Mouse (Mus musculus): ENCODE measurements around the gene Farsb. TPM values are rescaled to one million over a fixed set of nuclear protein-coding genes. Genes with fewer than 3 reads are reported as not detected.

The Farsb gene
- 137 and 138 TPM in 2 replicates for polyA plus RNA-seq (2015; fragmentation: Nextera tagmentation; extraction: Ambion mirVana)

- H3K4me3 ChIP-seq = peak within 1 kb of the TSS; percentile 97
- H3K9me3 ChIP-seq = no peaks in the 10 kb centered on the region
- H3K36me3 ChIP-seq = peaks cover 4% of the 10 kb centered on the region; the same call in 1 of the 2 replicates
- WGBS = under 1% methylated on average over 31 of the region's 31 CpGs
- no peak within 1 kb of the TSS for H3K27ac ChIP-seq
- peak within 1 kb of the TSS; percentile 93 for H3K4me2 ChIP-seq (replicated peaks)
- H3K9ac ChIP-seq = peak within 1 kb of the TSS; percentile 90
- peak; percentile 97 for ATAC-seq (ENCODE audit: low FRiP score, low read depth)
- peaks cover 23% of the 10 kb centered on the region for H3K4me1 ChIP-seq
- H3K27me3 ChIP-seq = no peaks in the 10 kb centered on the region
Measured at GRCm38 (mm10) chr1:78488752-78489492, at the start of gene Farsb. Farsb (minus strand) TSS chr1:78488897.

- peaks cover 24% of the 10 kb centered on the region for H3K4me1 ChIP-seq
- H3K4me2 ChIP-seq (replicated peaks) = peak overlapping the region; percentile 60; the same call in 1 of the 2 replicates
- H3K9ac ChIP-seq = no peak overlapping the region
- no peaks in the 10 kb centered on the region for H3K9me3 ChIP-seq
- H3K4me3 ChIP-seq = no peak overlapping the region
- H3K27me3 ChIP-seq = no peaks in the 10 kb centered on the region
- 61% methylated on average over 5 of the region's 5 CpGs for WGBS
- no peaks in the 10 kb centered on the region for H3K36me3 ChIP-seq
- ATAC-seq (ENCODE audit: low FRiP score, low read depth) = no peak
- no peak overlapping the region for H3K27ac ChIP-seq
Measured at GRCm38 (mm10) chr1:78538396-78538795, 49.7 kb upstream of the Farsb start.

- Histone ChIP-seq H3K36me3 (no peaks in the 10 kb centered on the region), H3K4me2 (replicated peaks) (peak overlapping the region; percentile 60), H3K27me3 (no peaks in the 10 kb centered on the region), H3K9me3 (no peaks in the 10 kb centered on the region), H3K9ac (0 out of 2 replicates have a peak overlapping the region, but pooled peaks have one; percentile 48), H3K4me3 (peak overlapping the region; percentile 27), H3K27ac (no peak overlapping the region), H3K4me1 (peaks cover 24% of the 10 kb centered on the region)
- 32% methylated on average over 16 of the region's 16 CpGs for WGBS
- ATAC-seq (ENCODE audit: low FRiP score, low read depth) = peak; percentile 72
Measured at GRCm38 (mm10) chr1:78537494-78538010, 48.9 kb upstream of the Farsb start.

GRCm38 (mm10) chr1:78536310-78537164 is 47.8 kb upstream of the Farsb start:
- peak overlapping the region; percentile 60 for H3K4me2 ChIP-seq (replicated peaks)
- WGBS = 31% methylated on average over 19 of the region's 19 CpGs
- no peaks in the 10 kb centered on the region for H3K27me3 ChIP-seq
- H3K4me3 ChIP-seq = no peak overlapping the region
- H3K36me3 ChIP-seq = no peaks in the 10 kb centered on the region
- H3K9me3 ChIP-seq = no peaks in the 10 kb centered on the region
- no peak overlapping the region for H3K27ac ChIP-seq
- H3K9ac ChIP-seq = no peak overlapping the region
- no peak; the same call in 1 of the 2 replicates for ATAC-seq (ENCODE audit: low FRiP score, low read depth)
- peaks cover 24% of the 10 kb centered on the region for H3K4me1 ChIP-seq

- 87% methylated on average over 9 of the region's 9 CpGs for WGBS
- Histone ChIP-seq H3K4me1 (peaks cover 18% of the 10 kb centered on the region), H3K27me3 (no peaks in the 10 kb centered on the region), H3K4me3 (no peak overlapping the region), H3K27ac (no peak overlapping the region), H3K4me2 (replicated peaks) (no peak overlapping the region), H3K9me3 (no peaks in the 10 kb centered on the region), H3K9ac (no peak overlapping the region), H3K36me3 (no peaks in the 10 kb centered on the region)
- ATAC-seq (ENCODE audit: low FRiP score, low read depth) = no peak
Measured at GRCm38 (mm10) chr1:78534428-78535150, 45.9 kb upstream of the Farsb start.

GRCm38 (mm10) chr1:78532184-78532800 is 43.6 kb upstream of the Farsb start:
- no peaks in the 10 kb centered on the region for H3K9me3 ChIP-seq
- no peaks in the 10 kb centered on the region for H3K4me1 ChIP-seq
- no peak overlapping the region for H3K9ac ChIP-seq
- no peaks in the 10 kb centered on the region for H3K27me3 ChIP-seq
- no peak overlapping the region for H3K4me3 ChIP-seq
- H3K36me3 ChIP-seq = no peaks in the 10 kb centered on the region
- ATAC-seq (ENCODE audit: low FRiP score, low read depth) = peak; percentile 64; the same call in 1 of the 2 replicates
- no peak overlapping the region for H3K4me2 ChIP-seq (replicated peaks)
- H3K27ac ChIP-seq = no peak overlapping the region
- 81% methylated on average over 15 of the region's 15 CpGs for WGBS

GRCm38 (mm10) chr1:78530500-78531215 is 42.0 kb upstream of the Farsb start:
- Histone ChIP-seq H3K9me3 (no peaks in the 10 kb centered on the region), H3K9ac (no peak overlapping the region), H3K4me1 (no peaks in the 10 kb centered on the region), H3K27me3 (no peaks in the 10 kb centered on the region), H3K4me3 (no peak overlapping the region), H3K27ac (no peak overlapping the region), H3K36me3 (no peaks in the 10 kb centered on the region), H3K4me2 (replicated peaks) (no peak overlapping the region)
- ATAC-seq (ENCODE audit: low FRiP score, low read depth) = no peak
- WGBS = 59% methylated on average over 7 of the region's 7 CpGs

DNA sequence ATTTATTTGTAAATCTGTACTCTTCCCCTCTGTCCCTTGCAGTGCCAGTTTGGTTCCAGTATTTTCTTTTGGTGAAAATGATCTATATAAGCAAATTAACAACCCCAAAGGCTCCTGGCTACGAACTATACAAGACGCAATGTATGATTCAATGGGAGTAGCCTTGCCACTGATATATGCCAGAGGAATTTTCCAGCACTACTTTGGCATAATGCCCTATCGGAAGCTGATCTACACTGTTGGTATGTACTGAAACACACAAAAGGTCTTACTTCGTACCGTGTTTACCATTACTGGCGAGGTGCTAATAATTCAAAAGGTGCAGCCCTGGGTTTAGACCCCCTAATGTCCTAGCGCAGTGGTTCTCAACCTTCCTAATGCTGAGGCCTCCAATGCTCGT is 40.3 kb upstream of the Farsb start:
- ATAC-seq (ENCODE audit: low FRiP score, low read depth) = no peak
- no peak overlapping the region for H3K4me3 ChIP-seq
- no peak overlapping the region for H3K27ac ChIP-seq
- H3K9ac ChIP-seq = no peak overlapping the region
- no peaks in the 10 kb centered on the region for H3K36me3 ChIP-seq
- H3K4me2 ChIP-seq (replicated peaks) = no peak overlapping the region
- H3K4me1 ChIP-seq = no peaks in the 10 kb centered on the region
- no peaks in the 10 kb centered on the region for H3K9me3 ChIP-seq
- WGBS = 88% methylated on average over 8 of the region's 8 CpGs
- no peaks in the 10 kb centered on the region for H3K27me3 ChIP-seq

GRCm38 (mm10) chr1:78528356-78528755 is 39.7 kb upstream of the Farsb start:
- H3K36me3 ChIP-seq = no peaks in the 10 kb centered on the region
- H3K9me3 ChIP-seq = no peaks in the 10 kb centered on the region
- 93% methylated on average over 3 of the region's 3 CpGs for WGBS
- H3K27ac ChIP-seq = no peak overlapping the region
- ATAC-seq (ENCODE audit: low FRiP score, low read depth) = no peak
- no peaks in the 10 kb centered on the region for H3K4me1 ChIP-seq
- H3K4me3 ChIP-seq = no peak overlapping the region
- no peak overlapping the region for H3K9ac ChIP-seq
- no peaks in the 10 kb centered on the region for H3K27me3 ChIP-seq
- no peak overlapping the region for H3K4me2 ChIP-seq (replicated peaks)

GRCm38 (mm10) chr1:78525189-78525886 is 36.6 kb upstream of the Farsb start:
- no peak for ATAC-seq (ENCODE audit: low FRiP score, low read depth)
- 47% methylated on average over 23 of the region's 23 CpGs for WGBS

More at GRCm38 (mm10) chr1:78525189-78525886, 36.6 kb upstream of the Farsb start:
- no peak overlapping the region for H3K4me3 ChIP-seq
- no peak overlapping the region for H3K9ac ChIP-seq
- H3K36me3 ChIP-seq = no peaks in the 10 kb centered on the region
- H3K9me3 ChIP-seq = 0 out of 2 replicates have a peak, but pooled peaks cover 4% of the 10 kb centered on the region
- H3K4me1 ChIP-seq = no peaks in the 10 kb centered on the region
- no peak overlapping the region for H3K4me2 ChIP-seq (replicated peaks)
- no peak overlapping the region for H3K27ac ChIP-seq
- H3K27me3 ChIP-seq = no peaks in the 10 kb centered on the region

Measured in limb, embryonic 13.5 days (tissue).